Mouse (Mus musculus) kidney, postnatal 36 days (tissue): Measurements from ENCODE around the gene Olfr918.
A peak's percentile ranks its signal among the peaks of the same experiment; 100 is the strongest.

Source experiments
- DNase-seq, 2 experiments: peaks; one replicate each; pipeline ENCODE4 v3.0.0; 2021 to 2022; ENCODE audit warnings: mixed read lengths in 2 of 2

The Olfr918 gene

GRCm38 (mm10) chr9:38674501-38674900 lies at the start of gene Olfr918:
Gene Olfr918 (minus strand): TSS chr9:38674601.
- no peak for DNase-seq

GRCm38 (mm10) chr9:38724044-38724443 lies 49.6 kb upstream of the Olfr918 start:
- DNase-seq = no peak

GRCm38 (mm10) chr9:38718927-38719441 lies 44.6 kb upstream of the Olfr918 start:
- peak; percentile 16 to 23 for DNase-seq

GRCm38 (mm10) chr9:38718102-38718501 lies 43.7 kb upstream of the Olfr918 start, which contains the start of gene Vwa5a:
Gene Vwa5a (plus strand): TSS chr9:38718268.
- peak; percentile 47 to 68 for DNase-seq

GRCm38 (mm10) chr9:38672887-38673286 lies 1.5 kb downstream of the Olfr918 start:
- no peak for DNase-seq

GRCm38 (mm10) chr9:38665742-38666141 lies 8.7 kb downstream of the Olfr918 start, which contains the start of gene Olfr917:
Gene Olfr917 (minus strand): TSS chr9:38665842.
- no peak for DNase-seq

- no peak for DNase-seq
Observed at GRCm38 (mm10) chr9:38659775-38660174, 14.6 kb downstream of the Olfr918 start, which contains the start of gene Olfr916. Gene Olfr916 (minus strand): TSS chr9:38659875.

GRCm38 (mm10) chr9:38632406-38632805 lies 42.0 kb downstream of the Olfr918 start:
- no peak for DNase-seq
